Mouse (Mus musculus): ENCODE measurements around the gene Atp7b.

Atp7b gene

DNA sequence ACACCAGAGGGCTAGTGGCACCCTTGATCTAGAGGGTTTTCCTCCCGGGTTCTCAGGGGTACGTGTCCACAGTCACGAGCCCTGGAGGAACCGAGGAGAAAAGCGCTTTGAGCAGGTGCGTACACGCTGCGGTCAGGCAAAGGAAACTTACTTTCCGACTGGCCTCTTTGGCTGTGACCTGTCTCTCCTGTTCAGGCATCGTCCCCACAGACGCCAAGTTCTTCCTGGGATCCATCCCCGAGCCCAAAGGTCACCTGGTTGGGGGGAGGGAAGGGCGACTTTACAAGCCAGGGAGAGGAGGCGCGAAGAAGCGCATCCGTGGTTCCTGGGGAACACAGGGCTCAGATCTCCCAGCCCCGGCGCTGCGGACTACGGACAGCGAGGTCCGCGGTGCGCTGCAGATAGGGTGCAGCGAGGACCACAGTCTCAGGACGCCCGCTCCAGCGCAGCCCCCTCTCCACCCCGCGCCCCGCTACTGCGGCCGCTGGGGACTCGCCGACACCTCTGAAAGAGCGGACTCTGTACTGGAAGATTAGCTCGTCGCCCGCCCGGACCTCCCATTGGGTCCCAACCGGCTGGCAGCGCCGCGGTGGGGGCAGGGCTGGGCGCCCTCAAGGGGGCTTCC is at the start of gene Atp7b:
Atp7b (minus strand) TSS at position 485 of the 625 bp plus-strand sequence.
- DNase-seq (ENCODE audit: low spot score), result peak; percentile 1

DNA sequence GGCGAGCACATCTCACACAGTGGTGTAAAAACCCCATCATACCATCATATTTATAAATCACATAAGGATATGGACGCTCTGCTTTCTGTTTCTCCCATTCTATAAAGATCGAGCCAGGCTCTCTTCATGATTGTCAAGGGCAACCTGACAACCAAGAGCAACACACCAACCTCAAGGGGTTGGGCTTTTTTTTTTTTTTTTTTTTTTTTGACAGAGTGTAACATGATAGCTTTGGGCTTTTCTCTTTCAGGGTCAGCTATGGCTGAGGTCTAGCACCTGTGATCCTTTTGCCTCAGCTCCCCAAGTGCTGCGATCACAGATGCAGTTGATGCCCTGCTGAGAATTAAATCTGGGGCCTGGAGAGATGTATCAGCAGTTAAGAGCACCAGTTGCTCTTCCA is 46.9 kb upstream of the Atp7b start:
- DNase-seq (ENCODE audit: low spot score), result no peak

DNA sequence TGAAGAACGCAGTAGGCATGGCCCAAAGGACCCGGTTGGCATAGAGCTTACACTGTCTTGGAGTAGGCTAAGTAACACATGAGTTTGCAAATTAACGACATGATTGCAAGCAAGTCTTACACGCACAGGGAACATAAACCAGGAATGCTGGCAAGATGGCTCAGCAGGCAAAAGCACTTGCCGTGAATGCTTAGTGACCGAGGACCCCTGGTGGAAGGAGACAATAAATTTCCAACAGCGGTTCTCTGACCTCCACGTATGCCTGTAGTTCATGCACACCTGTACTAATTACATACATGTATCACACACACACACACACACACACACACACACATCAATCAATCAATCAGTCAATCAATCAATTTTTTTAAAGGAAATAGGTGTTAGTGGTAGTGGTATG is 31.5 kb upstream of the Atp7b start:
- DNase-seq (ENCODE audit: low spot score), result no peak

DNA sequence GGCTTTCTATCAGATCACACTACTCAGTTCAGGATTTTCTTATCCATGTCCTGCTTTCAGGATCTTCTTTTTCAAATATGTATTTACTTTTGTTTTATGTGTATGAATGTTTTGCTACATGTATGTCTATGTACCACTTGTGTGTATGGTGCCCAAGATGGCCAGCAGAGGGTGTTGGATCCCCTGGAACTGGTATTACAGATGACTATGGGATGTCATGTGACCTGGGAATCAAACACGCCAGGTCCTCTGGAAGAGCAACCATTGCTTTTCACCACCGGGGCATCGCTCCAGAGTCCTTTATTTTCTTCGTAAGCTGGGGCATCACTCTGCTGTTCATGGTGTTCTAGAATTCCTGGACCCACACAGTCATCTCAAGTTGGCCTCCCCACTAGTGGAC is 29.1 kb upstream of the Atp7b start:
- DNase-seq (ENCODE audit: low spot score), result no peak

DNA sequence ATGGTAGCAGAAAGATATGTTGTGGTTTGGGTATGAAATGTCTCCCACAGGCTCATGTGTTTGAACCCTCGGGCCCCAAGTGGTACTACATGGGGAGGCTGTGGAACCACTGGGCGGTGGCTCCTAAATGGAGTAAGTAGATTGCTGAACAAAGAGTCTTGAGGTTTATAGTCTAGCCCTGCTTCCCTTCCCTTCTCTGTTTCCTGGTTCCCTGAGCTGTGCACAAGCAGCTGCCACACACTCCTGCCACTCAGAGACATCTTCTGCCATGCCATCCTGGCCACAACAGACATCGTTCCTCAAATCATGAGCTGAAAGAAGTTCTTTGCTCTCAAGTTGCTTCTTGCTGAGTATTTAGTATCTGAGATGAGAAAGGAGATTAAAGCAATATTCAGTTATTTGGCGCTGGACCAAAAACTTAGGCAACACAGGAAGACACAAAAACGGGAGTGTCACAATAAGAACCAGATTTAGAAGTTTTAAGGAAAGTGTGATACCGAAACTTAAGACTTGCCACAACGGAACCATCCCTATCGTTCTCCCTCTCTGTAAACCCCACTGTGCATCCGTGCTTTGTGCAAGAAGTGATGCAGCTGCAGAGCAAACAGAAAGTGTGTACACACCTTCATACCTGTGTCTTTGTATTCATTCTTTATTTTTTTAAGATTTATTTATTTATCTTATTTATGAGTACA is 19.4 kb upstream of the Atp7b start:
- DNase-seq (ENCODE audit: low spot score), result no peak

DNA sequence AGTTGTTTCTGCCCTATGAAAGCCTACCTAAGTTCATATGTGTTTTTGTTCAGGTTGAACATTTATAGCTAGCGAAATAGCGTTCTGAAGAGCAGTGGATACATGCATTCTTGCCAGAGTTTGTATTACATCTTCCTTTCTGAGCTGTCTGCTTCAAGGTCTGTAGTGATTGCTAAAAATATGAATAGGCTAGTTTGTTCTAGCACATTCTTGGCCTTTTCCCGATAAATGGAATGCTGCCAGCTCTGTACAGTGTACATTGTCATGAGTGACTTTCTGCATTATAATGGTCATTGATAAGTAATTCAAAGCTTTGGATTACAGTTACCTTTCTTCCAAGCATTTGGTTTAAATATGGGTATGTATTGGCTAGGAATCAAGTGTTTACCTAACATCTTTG is 1.0 kb upstream of the Atp7b start:
- no peak for DNase-seq (ENCODE audit: low spot score)

DNA sequence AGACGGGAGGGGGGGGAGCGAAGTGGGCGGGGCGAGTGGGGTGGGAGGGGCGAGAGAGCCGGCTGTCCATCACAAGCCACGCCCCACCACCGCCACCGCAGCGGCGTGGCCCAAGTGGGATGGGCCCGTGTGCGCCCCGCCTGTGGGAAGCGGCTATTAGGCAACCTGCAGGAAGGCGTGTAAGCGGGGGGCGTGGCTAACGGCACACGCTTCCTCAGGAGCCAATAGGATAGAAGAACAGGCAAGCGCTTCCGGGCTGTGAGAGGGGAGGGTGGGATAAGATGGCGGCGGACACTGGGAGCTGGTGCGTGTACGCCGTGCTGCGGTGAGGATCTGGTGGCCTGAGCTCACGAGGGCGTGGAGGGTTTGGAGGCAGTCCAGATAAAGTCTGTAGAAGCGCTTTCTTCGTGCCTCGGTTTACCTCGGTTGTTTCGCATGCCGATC is 363 bp upstream of the Atp7b start, which contains the start of gene Alg11:
Alg11 (plus strand) TSS at position 276 of the 444 bp plus-strand sequence.
- DNase-seq (ENCODE audit: low spot score), result peak; percentile 95

DNA sequence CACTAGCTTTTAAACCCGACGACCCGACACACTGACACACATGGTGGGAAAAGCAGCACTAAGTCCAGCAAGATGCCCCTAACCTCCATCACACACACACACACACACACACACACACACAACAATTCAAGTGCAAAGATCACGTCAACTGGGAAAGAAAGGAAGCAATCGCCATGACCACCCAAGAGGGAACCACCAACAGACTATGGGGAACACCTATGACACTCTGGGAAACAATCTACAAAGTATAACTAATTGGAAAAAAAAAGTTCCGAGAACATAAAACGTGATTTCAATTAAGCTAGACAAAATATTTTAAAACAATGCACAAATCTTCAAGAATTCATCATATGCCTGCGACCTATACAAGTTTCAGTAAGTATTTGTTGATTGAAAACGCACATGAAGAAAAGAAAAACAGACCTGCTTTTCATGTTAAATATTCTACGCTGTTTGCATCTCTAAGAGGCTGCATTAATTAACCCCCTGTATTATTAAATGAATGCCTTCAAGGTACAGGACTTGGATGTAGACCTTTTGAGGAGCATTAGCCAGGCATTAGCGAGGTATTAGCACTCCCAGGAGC is 859 bp downstream of the Atp7b start:
- no peak for DNase-seq (ENCODE audit: low spot score)

DNA sequence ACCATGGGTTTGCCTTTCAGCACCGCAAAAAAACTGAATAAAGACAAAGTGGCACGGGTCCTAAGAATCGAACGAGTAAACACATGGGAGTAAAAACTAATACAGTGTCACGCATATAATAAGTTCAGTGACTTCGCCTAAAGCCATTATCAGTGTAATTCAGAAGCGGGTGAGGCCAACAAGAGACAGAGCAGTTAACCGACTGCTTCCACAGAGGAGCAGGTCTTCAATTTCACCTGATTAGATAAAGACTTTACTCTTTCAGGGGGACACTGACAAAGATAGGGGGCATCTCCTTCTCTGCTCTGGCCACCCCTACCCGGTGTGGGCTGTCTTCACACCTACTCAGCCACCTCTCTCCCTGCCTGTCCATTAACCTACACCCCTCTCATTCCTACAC is 1.7 kb downstream of the Atp7b start:
- no peak for DNase-seq (ENCODE audit: low spot score)

DNA sequence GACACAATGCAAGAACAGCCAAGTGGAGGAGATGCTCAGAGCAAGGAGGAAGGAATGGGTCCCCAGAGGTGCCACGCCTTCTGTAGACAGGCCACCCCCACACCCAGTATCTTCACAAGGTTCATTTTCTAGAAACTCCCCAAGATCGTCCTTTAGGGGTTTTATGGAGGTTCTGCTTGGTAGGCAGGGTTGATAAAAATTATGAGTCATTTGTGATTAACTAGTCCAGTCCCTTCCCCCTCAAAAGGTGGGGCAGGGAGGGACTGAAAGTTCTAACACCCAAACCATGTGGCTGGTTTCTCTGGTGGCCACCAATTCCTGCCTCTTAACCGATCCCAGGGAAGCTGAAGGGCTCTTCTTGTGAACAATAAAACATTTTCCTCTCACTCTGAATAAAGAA is 3.3 kb downstream of the Atp7b start:
- DNase-seq (ENCODE audit: low spot score), result no peak

DNA sequence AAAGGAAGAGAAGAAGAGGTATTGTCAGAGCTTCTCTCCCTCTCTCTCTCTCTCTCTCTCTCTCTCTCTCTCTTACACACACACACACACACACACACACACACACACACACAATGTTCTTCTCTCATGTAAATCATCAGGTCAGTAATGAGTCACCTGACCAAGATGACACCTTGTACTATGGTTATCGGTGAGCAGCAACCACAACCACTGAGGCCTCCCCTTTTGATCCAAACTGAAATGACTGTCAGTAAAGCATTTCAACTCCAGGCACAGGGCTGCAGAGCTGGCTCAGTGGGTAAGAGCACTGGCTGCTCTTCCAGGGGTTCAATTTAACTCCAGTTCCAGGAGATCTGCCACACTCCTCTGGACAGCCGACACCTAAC is 4.6 kb downstream of the Atp7b start:
- DNase-seq (ENCODE audit: low spot score), result no peak

DNA sequence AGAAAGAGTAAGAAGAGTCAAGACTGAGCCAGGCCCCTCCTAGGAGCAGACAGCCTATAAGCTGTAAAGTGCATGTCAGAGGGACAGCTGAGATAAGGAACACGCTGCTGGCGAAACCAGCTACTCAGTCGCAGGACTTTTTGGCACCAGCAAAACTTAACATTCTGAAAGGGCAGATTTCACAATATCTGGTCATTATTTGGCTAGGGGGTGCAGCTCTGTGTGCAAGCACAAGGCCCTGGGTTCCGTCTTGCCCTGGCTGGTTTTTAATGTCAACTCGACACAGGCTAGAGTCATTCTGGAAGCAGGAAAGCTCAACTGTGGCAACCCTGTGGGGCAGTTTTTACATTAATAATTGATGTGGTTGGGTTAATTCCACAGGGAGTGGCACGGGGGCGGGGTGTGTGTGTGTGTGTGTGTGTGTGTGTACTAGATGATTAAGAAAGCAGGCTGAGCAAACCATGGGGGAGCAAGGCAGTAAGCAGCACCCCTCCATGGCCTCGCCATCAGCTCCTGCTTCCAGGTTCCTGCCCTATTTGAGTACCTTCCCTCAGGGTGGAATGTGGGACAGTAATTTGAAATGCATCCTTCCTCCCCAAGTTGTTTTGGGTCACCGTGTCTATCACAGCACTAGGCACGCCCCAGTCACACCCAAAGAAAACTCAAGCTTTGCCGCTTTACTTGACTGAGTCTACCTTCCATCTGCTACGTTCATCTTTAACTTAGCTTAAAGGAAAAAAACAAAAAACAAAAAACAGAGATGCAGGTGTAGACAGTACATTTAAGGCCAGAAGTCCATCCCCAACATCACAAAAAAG is 5.2 kb downstream of the Atp7b start:
- peak; percentile 3 for DNase-seq (ENCODE audit: low spot score)

DNA sequence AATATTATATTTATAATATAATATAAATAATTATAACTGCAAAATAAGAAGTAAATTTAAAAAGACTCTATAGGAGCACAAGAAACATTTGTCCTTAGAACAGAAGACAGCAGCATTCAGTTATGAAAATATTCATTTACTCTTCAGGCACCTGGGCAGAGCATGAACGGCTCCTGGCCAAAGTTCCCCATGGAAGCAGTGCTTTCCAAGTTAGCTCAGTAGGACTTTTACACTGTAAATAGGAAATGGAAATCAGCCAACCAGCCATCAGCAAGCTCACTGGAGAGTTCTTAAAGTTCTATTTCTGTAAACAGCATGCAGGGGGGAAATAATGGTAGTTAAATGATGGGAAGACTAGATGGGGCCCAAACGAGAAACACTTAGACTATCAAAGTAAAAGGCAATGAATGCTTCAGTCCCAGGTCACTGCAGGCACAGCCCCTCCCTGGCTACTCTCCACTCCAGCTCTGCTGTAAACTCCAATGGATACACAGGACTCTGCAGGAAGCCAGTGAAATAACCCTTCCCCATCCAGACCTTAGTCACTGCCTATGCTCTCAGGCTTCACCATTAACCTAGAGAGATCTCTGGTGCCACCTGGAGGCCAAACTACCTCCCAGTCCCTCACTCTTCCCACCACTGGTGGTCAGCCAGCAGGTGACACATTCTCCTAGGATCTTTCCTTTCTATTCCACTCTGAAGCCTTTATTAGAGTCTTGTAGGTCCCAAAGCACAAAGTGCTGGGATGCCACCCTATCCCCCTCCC is 12.2 kb downstream of the Atp7b start:
- no peak for DNase-seq (ENCODE audit: low spot score)

DNA sequence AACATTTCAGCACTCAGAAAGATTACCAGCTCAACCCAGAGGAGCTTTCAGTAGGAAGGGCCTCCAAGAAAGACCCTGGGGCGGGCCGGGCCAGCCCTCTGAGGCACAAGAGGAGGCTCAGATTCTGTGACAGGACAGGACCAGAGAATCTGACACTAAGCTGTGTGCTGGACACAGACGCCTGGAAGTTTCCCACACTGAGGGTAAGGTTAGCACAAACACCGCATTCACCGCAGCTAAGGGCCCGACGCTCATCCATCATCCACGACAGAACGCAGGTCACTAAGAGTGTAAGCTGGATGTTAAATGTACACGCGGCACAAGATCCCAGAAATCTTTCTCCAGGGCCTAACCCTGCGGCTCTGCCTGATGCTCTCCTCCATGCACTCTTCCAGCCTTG is 16.4 kb downstream of the Atp7b start:
- no peak for DNase-seq (ENCODE audit: low spot score)

DNA sequence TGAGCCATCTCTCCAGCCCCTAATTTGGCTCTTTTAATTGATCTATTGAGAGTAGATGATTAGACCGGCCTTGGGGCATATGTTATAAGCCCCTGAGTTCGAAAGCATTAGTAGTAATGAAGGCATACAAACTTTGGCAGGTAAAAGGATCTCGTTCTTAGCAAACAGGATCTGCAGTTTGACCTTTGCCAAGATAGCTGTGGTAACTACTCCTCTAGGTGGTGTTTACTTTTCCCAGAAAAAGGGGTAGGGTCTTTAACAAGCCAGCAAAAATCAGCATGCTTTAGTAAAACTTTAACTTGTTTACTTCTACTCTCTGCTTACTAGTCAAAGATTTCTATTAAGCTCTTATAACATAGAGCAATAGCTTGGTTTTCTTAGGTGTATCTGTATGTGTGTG is 17.6 kb downstream of the Atp7b start:
- no peak for DNase-seq (ENCODE audit: low spot score)

DNA sequence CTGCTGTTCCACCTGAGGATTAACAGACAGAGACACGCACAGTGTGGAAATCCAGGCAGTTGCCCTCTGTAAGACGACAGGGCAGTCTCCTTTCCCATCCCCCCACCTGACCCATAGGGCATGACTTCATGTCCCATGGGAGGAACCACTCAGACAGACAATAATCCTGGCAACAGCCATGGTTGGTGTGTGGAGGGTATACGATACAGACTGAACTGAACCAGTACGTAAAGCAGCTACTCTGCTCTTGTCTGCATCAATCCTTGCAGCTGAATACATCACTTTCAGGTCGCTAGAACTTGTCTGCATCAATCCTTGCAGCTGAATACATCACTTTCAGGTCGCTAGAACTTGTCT is 20.0 kb downstream of the Atp7b start:
- no peak for DNase-seq (ENCODE audit: low spot score)

DNA sequence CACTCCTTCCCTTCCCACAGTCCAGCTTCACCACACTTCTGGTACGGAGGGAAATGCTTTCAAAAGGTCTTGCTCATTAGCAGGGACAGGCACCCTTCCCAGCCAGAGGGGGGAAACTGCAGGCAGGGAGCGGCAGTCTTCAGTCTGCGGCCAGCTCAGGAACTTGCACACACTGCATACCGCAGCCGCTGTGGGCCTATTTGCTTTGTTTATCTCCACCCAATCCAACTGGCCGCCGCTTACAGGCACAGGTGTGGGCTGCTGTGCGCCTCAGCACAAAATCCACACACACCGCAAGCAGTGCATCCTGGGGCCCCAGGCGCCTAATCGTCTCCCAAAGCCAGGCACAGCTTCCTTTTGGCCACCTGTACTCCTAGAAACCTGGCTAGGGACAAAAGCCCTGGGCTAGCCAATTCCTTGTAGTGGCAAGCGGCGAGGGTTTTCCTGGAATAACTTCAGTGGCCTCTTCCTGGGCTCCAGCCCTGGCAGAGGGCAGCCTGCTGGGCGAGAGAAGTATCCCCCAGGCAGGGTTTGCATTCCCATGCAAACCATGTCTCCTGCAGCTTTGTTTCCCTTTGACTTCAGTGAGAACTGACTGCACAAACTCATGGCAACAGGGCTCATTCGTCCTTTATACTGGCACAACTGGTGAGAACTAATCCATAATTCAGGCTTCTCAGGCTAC is 20.5 kb downstream of the Atp7b start:
- no peak for DNase-seq (ENCODE audit: low spot score)

DNA sequence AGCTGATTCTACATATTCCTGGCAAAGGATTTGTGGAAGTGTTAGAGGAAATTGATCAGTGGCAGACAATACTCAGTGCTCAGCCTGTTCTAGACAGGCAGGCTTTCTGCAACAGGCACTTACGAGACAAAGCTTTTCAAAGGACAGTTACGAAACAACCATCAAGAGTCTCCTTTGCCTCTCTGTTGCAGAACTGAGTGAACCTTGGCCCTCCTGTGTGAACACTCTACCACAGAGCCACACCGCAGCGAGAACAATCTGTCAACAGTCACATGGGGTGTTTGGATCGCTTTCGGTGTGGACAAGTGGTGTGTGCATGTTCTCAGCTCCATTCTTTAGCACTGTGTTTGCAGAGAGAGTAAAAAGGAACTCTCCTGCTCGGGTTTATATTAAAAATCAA is 23.1 kb downstream of the Atp7b start:
- no peak for DNase-seq (ENCODE audit: low spot score)

DNA sequence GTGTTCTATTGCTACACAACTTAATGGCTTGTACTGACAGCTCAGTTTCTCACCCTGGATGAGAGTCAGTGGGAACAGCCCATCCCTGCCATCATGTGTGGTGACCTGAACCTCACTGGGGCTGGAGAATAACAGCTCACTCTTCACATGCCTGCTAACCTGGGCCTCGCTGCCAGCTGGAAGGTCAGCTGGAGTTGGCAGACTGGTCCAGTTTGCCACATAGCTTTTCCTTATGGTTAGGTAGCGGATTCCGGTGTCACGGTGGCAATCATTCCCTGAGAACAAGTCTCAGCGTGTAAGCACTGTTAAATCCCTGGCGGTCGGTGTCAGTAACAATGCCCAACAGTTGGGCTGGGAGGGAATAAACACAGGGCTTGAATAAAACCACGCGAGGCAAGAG is 24.0 kb downstream of the Atp7b start:
- no peak for DNase-seq (ENCODE audit: low spot score)

DNA sequence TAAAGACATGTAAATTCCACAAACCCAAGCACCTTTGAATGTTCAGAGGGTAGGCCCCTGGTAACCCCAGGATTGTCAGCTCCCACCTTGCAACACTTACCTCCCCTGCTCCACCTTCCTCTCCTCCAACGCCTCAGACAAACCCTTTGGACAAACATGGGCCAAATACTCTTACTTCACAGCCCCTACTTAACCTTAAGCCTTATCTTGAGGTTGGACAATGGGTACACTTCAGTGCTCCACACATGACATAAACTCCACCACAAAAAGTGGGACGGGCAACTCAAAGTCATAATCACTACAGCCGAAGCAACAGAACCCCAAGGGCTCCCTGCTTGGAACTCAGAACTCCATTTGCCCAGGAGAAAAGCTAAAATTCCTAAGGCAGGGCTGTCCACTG is 29.1 kb downstream of the Atp7b start:
- DNase-seq (ENCODE audit: low spot score), result no peak

DNA sequence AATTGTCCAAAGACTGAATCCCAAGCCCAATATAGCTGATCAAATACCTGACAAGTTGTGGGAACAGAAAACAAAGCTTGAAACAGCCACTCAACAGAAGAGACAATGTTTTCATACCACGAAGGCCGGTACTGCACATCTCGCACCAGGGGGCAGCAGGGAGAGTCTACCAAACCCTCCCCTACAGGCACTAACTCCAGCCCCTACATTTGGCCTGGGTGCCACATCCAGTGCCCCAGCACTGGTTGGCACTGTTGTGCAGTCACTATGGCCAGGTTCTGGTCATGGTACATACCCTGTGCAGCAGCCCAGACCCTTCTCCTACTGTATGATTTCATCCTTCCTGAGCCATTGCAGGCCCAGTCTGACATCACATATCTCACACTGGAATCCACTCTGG is 31.1 kb downstream of the Atp7b start:
- no peak for DNase-seq (ENCODE audit: low spot score)
